Mouse (Mus musculus) heart, postnatal 0 days (tissue): ENCODE measurements around the gene Asb6. TPM values are rescaled to one million over a fixed set of nuclear protein-coding genes. Genes with fewer than 3 reads are reported as not detected.

Experiments used
- ATAC-seq: fragments of 200-750 bp; cut with Nextera tagmentation; 2 replicates; pipeline ENCODE4 v1.8.0; 2017; ENCODE audit warnings: low read depth, moderate number of reproducible peaks, moderate library complexity; ENCODE audit not compliant: insufficient read depth
- DNase-seq: peaks from one replicate; pipeline ENCODE4 v3.0.0-alpha.2; 2016; ENCODE audit warnings: low spot score
- H3K27ac ChIP-seq: fragments of 300-500 bp; sonication (generic); 2 replicates; pipeline ENCODE4 v1.5.1; 2014; ENCODE audit warnings: low read depth, mild to moderate bottlenecking
- H3K27me3 ChIP-seq: fragments of 300-500 bp; sonication (generic); 2 replicates; pipeline ENCODE4 v1.6.1; 2014; ENCODE audit warnings: low read length, mixed read lengths; ENCODE audit not compliant: control insufficient read depth, insufficient read depth
- H3K36me3 ChIP-seq: fragments of 300-500 bp; sonication (generic); replicated peaks from 2 replicates; pipeline ENCODE4 v1.6.1; 2014; ENCODE audit warnings: low read length, mixed read lengths; ENCODE audit not compliant: control insufficient read depth, insufficient read depth
- H3K4me1 ChIP-seq: fragments of 300-500 bp; sonication (generic); 2 replicates; pipeline ENCODE4 v1.6.1; 2014; ENCODE audit warnings: antibody characterized with exemption; ENCODE audit not compliant: control insufficient read depth, insufficient read depth
- H3K4me2 ChIP-seq: fragments of 300-500 bp; sonication (generic); 2 replicates; pipeline ENCODE4 v1.6.1; 2014; ENCODE audit warnings: low read depth, mild to moderate bottlenecking, low read length, moderate library complexity
- H3K4me3 ChIP-seq: fragments of 300-500 bp; sonication (generic); 2 replicates; pipeline ENCODE4 v1.5.1; 2014; ENCODE audit warnings: low read depth, low read length
- H3K9ac ChIP-seq: fragments of 300-500 bp; sonication (generic); replicated peaks from 2 replicates; pipeline ENCODE4 v1.6.1; 2014; ENCODE audit warnings: low read depth, low read length, mixed read lengths
- H3K9me3 ChIP-seq: fragments of 300-500 bp; sonication (generic); replicated peaks from 2 replicates; pipeline ENCODE4 v1.6.1; 2016; ENCODE audit warnings: low read length; ENCODE audit not compliant: control insufficient read depth
- CTCF ChIP-seq: IDR thresholded peaks from 2 replicates; pipeline ENCODE4 v1.5.1; 2016; ENCODE audit warnings: antibody characterized with exemption, control low read depth, low read depth
- EP300 ChIP-seq: IDR thresholded peaks from 2 replicates; pipeline ENCODE4 v1.6.1; 2016; ENCODE audit warnings: antibody characterized with exemption, low read depth
- WGBS: fragments of 180-500 bp; shearing (Covaris S2); extraction: QIAGEN DNeasy Blood & Tissue Kit; methylation state at CpG from one replicate; pipeline ENCODE4 v1.1.7; 2014; 5-methylcytosine and 5-hydroxymethylcytosine counted together
- polyA plus RNA-seq: library from polyadenylated mRNA; unstranded; fragments of >200 nt; fragmentation: Nextera tagmentation; extraction: Ambion mirVana; gene quantifications from 2 replicates; pipeline ENCODE4 v1.2.1, GENCODE M21; 2015
- total RNA-seq: library from RNA; depleted of rRNA; stranded (reverse); fragments of >200 nt; gene quantifications from 2 replicates; pipeline ENCODE4 v1.2.3, GENCODE M21; 2014; ENCODE audit warnings: low replicate concordance; rRNA removed

The Asb6 gene
- 16.2 and 20.0 TPM in 2 replicates for total RNA-seq
- polyA plus RNA-seq, result 12.4 and 13.0 TPM in 2 replicates

- H3K27me3 ChIP-seq, result no peaks in the 10 kb centered on the region
- H3K4me2 ChIP-seq, result no peak within 1 kb of the TSS
- no peak for TF ChIP-seq EP300
- no peak for TF ChIP-seq CTCF
- peaks cover 12% of the 10 kb centered on the region for H3K4me1 ChIP-seq
- H3K27ac ChIP-seq, result no peak within 1 kb of the TSS
- ATAC-seq, result no peak
- DNase-seq, result no peak
- WGBS, result 49% methylated on average over 4 of the region's 4 CpGs
- no peak within 1 kb of the TSS for H3K9ac ChIP-seq
- no peaks in the 10 kb centered on the region for H3K9me3 ChIP-seq
- H3K4me3 ChIP-seq, result no peak within 1 kb of the TSS
- H3K36me3 ChIP-seq, result peaks cover 11% of the 10 kb centered on the region
These were observed at the start of gene Asb6 for GRCm38 (mm10) chr2:30830283-30830795. Asb6 (minus strand) TSS chr2:30830333.

GRCm38 (mm10) chr2:30879481-30879880 is 49.3 kb upstream of the Asb6 start:
- TF ChIP-seq EP300, result no peak
- TF ChIP-seq CTCF, result no peak
- WGBS, result 90% methylated on average over 15 of the region's 15 CpGs
- H3K27ac ChIP-seq, result no peak overlapping the region
- no peak overlapping the region for H3K4me2 ChIP-seq
- no peak for ATAC-seq
- no peaks in the 10 kb centered on the region for H3K36me3 ChIP-seq
- H3K27me3 ChIP-seq, result no peaks in the 10 kb centered on the region
- H3K9ac ChIP-seq, result no peak overlapping the region
- H3K9me3 ChIP-seq, result no peaks in the 10 kb centered on the region
- no peak overlapping the region for H3K4me3 ChIP-seq
- H3K4me1 ChIP-seq, result peaks cover 7% of the 10 kb centered on the region; the same call in 1 of the 2 replicates
- DNase-seq, result no peak

GRCm38 (mm10) chr2:30875621-30876432 is 45.7 kb upstream of the Asb6 start:
- Histone ChIP-seq H3K27ac (no peak overlapping the region), H3K27me3 (no peaks in the 10 kb centered on the region), H3K4me3 (no peak overlapping the region), H3K4me1 (peaks cover 7% of the 10 kb centered on the region; the same call in 1 of the 2 replicates), H3K9me3 (no peaks in the 10 kb centered on the region), H3K9ac (no peak overlapping the region), H3K4me2 (no peak overlapping the region), H3K36me3 (no peaks in the 10 kb centered on the region)
- no peak for DNase-seq
- ATAC-seq, result no peak
- 62% methylated on average over 11 of the region's 11 CpGs for WGBS
- TF ChIP-seq CTCF (no peak), EP300 (no peak)

- H3K9me3 ChIP-seq, result no peaks in the 10 kb centered on the region
- TF ChIP-seq CTCF (no peak), EP300 (no peak)
- H3K4me1 ChIP-seq, result peaks cover 7% of the 10 kb centered on the region; the same call in 1 of the 2 replicates
- ATAC-seq (no peak), DNase-seq (no peak)
- H3K9ac ChIP-seq, result no peak overlapping the region
- H3K36me3 ChIP-seq, result no peaks in the 10 kb centered on the region
- no peak overlapping the region for H3K4me3 ChIP-seq
- no peaks in the 10 kb centered on the region for H3K27me3 ChIP-seq
- no peak overlapping the region for H3K4me2 ChIP-seq
- WGBS, result 77% methylated on average over 7 of the region's 7 CpGs
- no peak overlapping the region for H3K27ac ChIP-seq
These were observed 45.0 kb upstream of the Asb6 start for GRCm38 (mm10) chr2:30875096-30875495.

- peak; percentile 33 for DNase-seq
These were observed 44.3 kb upstream of the Asb6 start for GRCm38 (mm10) chr2:30874445-30874844.

More at GRCm38 (mm10) chr2:30874445-30874844, 44.3 kb upstream of the Asb6 start:
- H3K4me1 ChIP-seq, result peaks cover 7% of the 10 kb centered on the region; the same call in 1 of the 2 replicates
- no peaks in the 10 kb centered on the region for H3K27me3 ChIP-seq
- no peak overlapping the region for H3K4me3 ChIP-seq
- no peak for TF ChIP-seq CTCF
- no peak for TF ChIP-seq EP300
- no peaks in the 10 kb centered on the region for H3K9me3 ChIP-seq
- H3K4me2 ChIP-seq, result no peak overlapping the region
- WGBS, result 45% methylated on average over 10 of the region's 10 CpGs
- peak; percentile 47; the same call in 1 of the 2 replicates for ATAC-seq
- H3K36me3 ChIP-seq, result no peaks in the 10 kb centered on the region
- no peak overlapping the region for H3K9ac ChIP-seq
- no peak overlapping the region for H3K27ac ChIP-seq
